Mouse (Mus musculus) heart, adult 18-20 months (tissue): ENCODE data around the gene Cacna2d2. TPM values are rescaled to one million over a fixed set of nuclear protein-coding genes. Genes with fewer than 3 reads are reported as not detected.
A peak's percentile ranks its signal among the peaks of the same experiment; 100 is the strongest.

Experiments
- DNase-seq, 2 experiments: peaks; one replicate each; pipeline ENCODE4 v3.0.0; 2021 to 2022; ENCODE audit warnings: mixed read lengths in 1 of 2
- long read RNA-seq, 2 experiments: library from polyadenylated mRNA; stranded (forward); transcript quantifications; one replicate each; pipeline ENCODE4 v2.0.0; 2021
- total RNA-seq, 2 experiments: library from RNA; stranded (reverse); gene quantifications; 2 replicates each; pipeline ENCODE4 v1.2.3; 2021

Cacna2d2 gene
- total RNA-seq = 10 to 100 TPM; 14.8 TPM
- long read RNA-seq, experiment 1, partial matches to known transcripts = 0 of 1 reads
- long read RNA-seq, experiment 1, other reads (novel, unspliced or antisense) = 1 of 1 reads
- long read RNA-seq, experiment 2 = 0 reads

DNA sequence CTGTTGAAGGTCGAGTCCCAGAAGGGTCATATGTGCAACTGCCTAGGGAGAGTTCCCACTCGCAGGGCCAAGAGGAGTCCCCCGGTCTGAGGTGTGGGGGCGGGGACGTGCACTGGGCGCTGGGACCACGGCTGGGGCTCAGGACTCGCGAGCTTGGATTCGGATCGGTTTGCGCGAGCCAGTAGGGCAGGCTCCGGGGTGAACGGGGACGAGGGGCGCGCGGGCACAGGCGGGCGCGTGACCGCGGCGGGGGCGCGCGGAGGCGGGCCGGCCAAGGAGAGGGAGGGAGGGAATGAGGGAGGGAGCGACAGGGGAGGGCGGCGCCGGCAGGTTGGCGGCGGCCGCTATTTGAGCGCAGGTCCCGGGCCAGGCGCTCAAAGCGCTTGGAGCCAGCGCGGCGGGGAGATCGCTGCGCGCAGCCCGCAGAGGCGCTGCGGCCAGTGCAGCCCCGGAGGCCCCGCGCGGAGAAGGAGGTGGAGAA lies at the start of gene Cacna2d2:
Gene Cacna2d2, plus strand, starts transcription at position 122 of the 481 bp plus-strand sequence.
- DNase-seq = peak; percentile 65 to 71

- DNase-seq = no peak
Observed at GRCm38 (mm10) chr9:107354826-107355225, 44.6 kb upstream of the Cacna2d2 start.

DNA sequence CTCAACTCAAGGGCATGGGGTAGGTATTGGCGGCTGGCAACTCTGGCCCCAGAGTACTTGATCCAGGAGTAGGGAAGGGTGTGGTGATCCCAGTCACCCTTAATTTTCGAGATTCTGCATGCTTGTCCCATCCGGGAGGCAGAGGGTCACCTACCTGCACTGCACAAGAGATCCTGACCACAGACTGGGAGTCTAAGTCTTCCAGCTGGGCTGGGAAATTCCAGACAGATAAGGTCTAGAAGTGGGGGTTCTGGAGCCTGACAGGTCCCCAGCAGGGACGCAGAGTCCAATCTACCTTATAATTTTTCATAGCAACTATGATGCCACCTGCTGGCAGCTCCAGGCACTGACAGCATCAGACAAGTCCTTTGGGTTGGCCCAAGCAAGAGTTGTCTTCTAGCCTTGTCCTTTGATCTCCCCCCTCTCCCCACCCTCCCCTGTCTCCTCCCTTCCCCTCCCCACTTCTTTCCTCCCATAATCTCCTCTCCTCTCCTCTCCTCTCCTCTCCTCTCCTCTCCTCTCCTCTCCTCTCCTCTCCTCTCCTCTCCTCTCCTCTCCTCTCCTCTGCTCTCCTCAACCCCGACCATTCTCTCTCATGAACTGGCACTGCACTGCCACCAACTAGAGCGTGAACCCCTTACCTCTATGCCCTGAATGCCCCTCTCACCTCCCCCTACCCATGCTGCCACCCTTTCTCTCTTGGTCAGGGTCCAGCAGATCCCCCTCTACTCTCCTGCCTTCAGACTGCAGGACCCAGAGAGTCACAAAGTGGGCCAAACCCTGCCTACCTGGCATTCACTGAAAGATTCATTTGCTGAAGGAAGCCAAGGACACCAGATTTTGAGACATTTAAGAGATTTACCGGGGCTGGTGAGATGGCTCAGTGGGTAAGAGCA lies 43.3 kb upstream of the Cacna2d2 start:
- peak; percentile 51 to 77 for DNase-seq

DNA sequence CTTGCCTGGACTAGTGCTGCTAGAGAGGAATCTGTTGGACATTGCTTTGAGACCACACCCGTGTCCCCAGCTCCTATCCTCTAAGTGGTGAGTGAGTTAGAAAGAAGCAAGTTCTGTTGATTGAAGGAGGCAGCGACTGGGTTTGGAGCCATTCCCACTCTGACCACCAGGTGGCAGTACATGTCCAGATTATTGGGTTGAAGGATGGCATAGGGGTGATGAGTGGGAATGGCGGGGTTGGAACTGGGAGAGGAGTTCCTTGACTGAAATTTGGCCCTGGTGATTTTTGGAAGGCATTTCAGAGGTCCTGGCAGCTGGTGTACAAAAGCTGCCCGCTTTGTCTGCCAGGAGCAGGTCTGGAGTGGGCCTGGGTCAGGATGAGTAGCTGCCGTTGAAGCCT lies 41.8 kb upstream of the Cacna2d2 start:
- DNase-seq = peak; percentile 49 to 92

- no peak for DNase-seq
Observed at GRCm38 (mm10) chr9:107360989-107361388, 38.4 kb upstream of the Cacna2d2 start.

DNA sequence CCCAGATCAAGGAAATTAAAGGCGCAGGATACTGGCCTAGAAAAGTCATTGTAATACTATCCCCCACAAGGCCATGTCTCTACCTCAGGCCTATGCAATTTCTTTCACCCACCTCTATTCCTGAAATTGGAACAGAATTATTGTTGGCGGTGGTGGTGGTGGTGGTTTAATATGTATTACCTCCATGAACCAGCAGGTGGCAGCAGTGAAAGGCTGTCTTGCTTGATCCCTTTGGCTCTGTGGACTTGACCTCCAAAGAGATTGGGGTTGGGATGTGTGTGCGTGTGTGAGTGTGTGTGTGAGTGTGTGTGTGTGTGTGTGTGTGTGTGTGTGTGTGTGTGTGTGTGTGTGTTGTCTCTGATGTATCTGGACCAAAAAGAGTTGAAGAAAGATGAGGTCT lies 32.8 kb upstream of the Cacna2d2 start:
- DNase-seq = peak; percentile 38 to 83

- no peak for DNase-seq
Observed at GRCm38 (mm10) chr9:107368302-107368701, 31.1 kb upstream of the Cacna2d2 start.

GRCm38 (mm10) chr9:107369270-107370105 lies 29.9 kb upstream of the Cacna2d2 start:
- DNase-seq = no peak

DNA sequence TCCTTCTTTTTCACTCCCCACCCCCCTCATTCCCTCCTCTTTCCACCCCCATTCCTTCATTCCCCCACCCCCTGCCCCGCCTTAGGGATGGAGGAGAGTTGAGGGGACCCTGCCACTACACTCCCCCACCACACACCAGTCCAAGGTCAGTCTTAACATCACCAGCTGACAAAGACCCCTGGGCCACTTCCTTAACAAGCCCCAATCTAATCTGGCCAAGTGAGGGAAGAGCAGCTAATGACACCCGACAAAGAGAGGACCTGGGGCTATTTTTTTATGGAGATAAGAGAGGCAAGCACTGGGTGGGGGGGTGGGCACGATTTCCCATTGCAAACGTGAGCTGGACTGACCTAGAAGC lies 29.3 kb upstream of the Cacna2d2 start:
- DNase-seq = no peak

- DNase-seq = no peak
Observed at GRCm38 (mm10) chr9:107372441-107372840, 27.0 kb upstream of the Cacna2d2 start.

GRCm38 (mm10) chr9:107374623-107375022 lies 24.8 kb upstream of the Cacna2d2 start:
- peak in 1 of 2 experiments; percentile 7 for DNase-seq

DNA sequence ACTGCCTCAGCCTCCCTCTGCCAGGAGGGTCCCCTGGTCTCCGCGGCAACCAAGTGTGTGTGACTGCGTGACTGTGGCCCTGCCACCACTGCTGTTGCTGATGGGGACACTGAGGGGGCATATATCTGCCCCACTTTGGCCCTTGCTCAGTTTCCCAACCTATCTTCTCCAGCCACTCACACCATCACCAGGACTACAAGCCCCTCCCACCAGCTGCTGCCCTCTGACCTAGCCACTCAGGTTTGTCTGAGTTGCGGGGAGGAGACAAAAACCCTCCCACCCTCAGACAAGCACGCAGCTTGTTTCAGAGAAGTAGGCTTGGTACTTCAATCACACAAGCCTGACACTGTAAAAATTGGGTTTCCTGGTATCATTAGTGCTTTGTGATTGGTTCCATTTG lies 24.0 kb upstream of the Cacna2d2 start:
- DNase-seq = no peak

- DNase-seq = no peak
Observed at GRCm38 (mm10) chr9:107377961-107378512, 21.4 kb upstream of the Cacna2d2 start.

DNA sequence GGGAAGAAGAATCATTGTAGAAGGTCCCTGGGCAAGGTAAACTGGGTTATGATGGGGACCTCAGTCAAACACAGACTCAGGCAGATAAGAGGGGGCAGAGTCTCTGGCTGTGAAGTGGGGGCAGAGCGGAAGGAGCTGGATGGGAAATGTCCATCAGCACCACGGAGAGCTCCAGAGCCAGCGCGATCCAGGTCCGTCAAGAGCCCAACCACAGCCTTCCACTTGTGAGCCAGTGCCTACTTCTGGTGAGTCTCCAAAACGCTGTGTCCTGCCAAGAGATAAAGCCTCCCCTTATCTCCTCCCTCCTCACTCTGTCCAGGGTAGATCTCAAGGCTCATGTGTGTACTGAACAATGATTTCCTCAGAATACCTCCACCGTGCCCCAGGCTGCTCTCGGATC lies 17.7 kb upstream of the Cacna2d2 start:
- DNase-seq = peak; percentile 54 to 64

GRCm38 (mm10) chr9:107384396-107384795 lies 15.0 kb upstream of the Cacna2d2 start:
- DNase-seq = no peak

- no peak for DNase-seq
Observed at GRCm38 (mm10) chr9:107386722-107387121, 12.7 kb upstream of the Cacna2d2 start.

DNA sequence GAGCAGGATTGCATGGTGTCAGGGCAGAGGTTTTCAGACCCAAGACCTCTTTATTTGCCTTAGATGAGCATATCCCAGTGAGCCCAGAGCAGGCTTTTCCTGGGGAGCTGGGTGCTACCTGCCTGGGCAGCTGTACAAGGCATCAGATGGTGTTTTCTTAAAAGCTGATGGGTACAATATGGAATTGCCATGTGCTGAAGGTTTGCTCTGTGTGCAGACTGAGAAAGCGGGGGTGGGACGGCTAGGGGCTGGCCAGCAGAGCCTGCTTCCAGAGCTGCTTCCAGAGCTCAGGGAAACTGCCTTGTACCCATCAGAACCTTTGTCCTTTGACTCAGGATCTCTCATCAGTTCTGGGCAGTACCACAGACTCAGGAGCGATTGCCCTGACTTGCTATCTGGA lies 11.7 kb upstream of the Cacna2d2 start:
- no peak for DNase-seq

- DNase-seq = no peak
Observed at GRCm38 (mm10) chr9:107388263-107388662, 11.1 kb upstream of the Cacna2d2 start.

GRCm38 (mm10) chr9:107396397-107396796 lies 3.0 kb upstream of the Cacna2d2 start:
- DNase-seq = no peak

- no peak for DNase-seq
Observed at GRCm38 (mm10) chr9:107398968-107399367, 444 bp upstream of the Cacna2d2 start.

- DNase-seq = peak in 1 of 2 experiments; percentile 3
Observed at GRCm38 (mm10) chr9:107400060-107400511, 674 bp downstream of the Cacna2d2 start.

- DNase-seq = no peak
Observed at GRCm38 (mm10) chr9:107400666-107401285, 1.4 kb downstream of the Cacna2d2 start.
